Mouse (Mus musculus) left cerebral cortex, postnatal 4 days (tissue): ENCODE data around the gene Pnmal1. TPM values are rescaled to one million over a fixed set of nuclear protein-coding genes. Genes with fewer than 3 reads are reported as not detected.

Experiments
- DNase-seq: peaks from one replicate; pipeline ENCODE4 v3.0.0-alpha.2; 2022
- intact Hi-C: fragments of 180-260 bp; cut with DNase I; formaldehyde crosslinking; loops from one replicate; pipeline ENCODE4 v1.15.1; 2025
- total RNA-seq, 2 experiments: library from RNA; stranded (reverse); gene quantifications; 2 replicates each; pipeline ENCODE4 v1.2.3; 2021

Pnmal1 gene
- total RNA-seq, 2 experiments from 2014 or later, result 56.0 to 57.6 TPM

- intact Hi-C loops, result no loop called here
- DNase-seq, result no peak
Observed at GRCm38 (mm10) chr7:16992451-16992807, 33.0 kb downstream of the Pnmal1 start, which contains the start of gene Ccdc8. Gene Ccdc8 (plus strand): TSS chr7:16992708.

GRCm38 (mm10) chr7:16993651-16994399, 34.3 kb downstream of the Pnmal1 start:
- intact Hi-C loops, result no loop called here
- DNase-seq, result peak; percentile 77

GRCm38 (mm10) chr7:16994400-16994799, 34.9 kb downstream of the Pnmal1 start:
- no peak for DNase-seq
- intact Hi-C loops, result no loop called here

- intact Hi-C loops, result no loop called here
- no peak for DNase-seq
Observed at GRCm38 (mm10) chr7:16995345-16995744, 35.9 kb downstream of the Pnmal1 start.

- intact Hi-C loops, result no loop called here
- DNase-seq, result no peak
Observed at GRCm38 (mm10) chr7:16999233-16999632, 39.8 kb downstream of the Pnmal1 start.

GRCm38 (mm10) chr7:16999650-17000049, 40.2 kb downstream of the Pnmal1 start:
- intact Hi-C loops, result no loop called here

GRCm38 (mm10) chr7:17002375-17003195, 43.1 kb downstream of the Pnmal1 start:
- intact Hi-C loops, result loop anchor here (1.0 to 2.0 kb wide), 2 partner anchors 52 to 70 kb away; no protein-coding TSS in a partner anchor
- peak; percentile 90 for DNase-seq

More at GRCm38 (mm10) chr7:16999650-17000049, 40.2 kb downstream of the Pnmal1 start:
- DNase-seq, result peak; percentile 82

- intact Hi-C loops, result loop anchor here (2.0 kb wide), 1 partner anchor 53 kb away; no protein-coding TSS in a partner anchor
- DNase-seq, result no peak
Observed at GRCm38 (mm10) chr7:17003230-17003960, 43.9 kb downstream of the Pnmal1 start.

GRCm38 (mm10) chr7:17004716-17005115, 45.2 kb downstream of the Pnmal1 start:
- intact Hi-C loops, result loop anchor here (5.0 kb wide), 1 partner anchor 58 kb away; the partner anchor contains the start of gene Hif3a
- DNase-seq, result no peak

GRCm38 (mm10) chr7:17007300-17007699, 47.8 kb downstream of the Pnmal1 start:
- DNase-seq, result no peak
- intact Hi-C loops, result loop anchor here (5.0 kb wide), 1 partner anchor 55 kb away; the partner anchor contains the start of gene Hif3a

GRCm38 (mm10) chr7:17009326-17010009, 50.0 kb downstream of the Pnmal1 start:
- intact Hi-C loops, result loop anchor here (5.0 kb wide), 1 partner anchor 53 kb away; the partner anchor contains the start of gene Hif3a
- DNase-seq, result no peak

- DNase-seq, result no peak
- intact Hi-C loops, result no loop called here
Observed at GRCm38 (mm10) chr7:17010010-17010347, 50.5 kb downstream of the Pnmal1 start.

- DNase-seq, result no peak
- intact Hi-C loops, result no loop called here
Observed at GRCm38 (mm10) chr7:17011909-17012590, 52.6 kb downstream of the Pnmal1 start.

Other genes starting within 250 kb of the Pnmal1 start
- gene Ceacam9, start 237.8 kb upstream of the Pnmal1 start, total RNA-seq, result not detected
- 100 to 1,000 TPM; 317 TPM for gene Ap2s1, start 221.3 kb upstream of the Pnmal1 start, total RNA-seq
- 1 to 10 TPM; 8.8 TPM for gene Slc1a5, start 178.3 kb upstream of the Pnmal1 start, total RNA-seq
- gene Strn4, start 143.8 kb upstream of the Pnmal1 start, total RNA-seq, result 100 to 1,000 TPM; 223 to 229 TPM
- gene Fkrp, start 142.9 kb upstream of the Pnmal1 start, total RNA-seq, result 10 to 100 TPM; 35.8 to 38.9 TPM
- 1 to 10 TPM; 9.1 to 9.5 TPM for gene Prkd2, start 116.8 kb upstream of the Pnmal1 start, total RNA-seq
- gene Dact3, start 84.4 kb upstream of the Pnmal1 start, total RNA-seq, result 10 to 100 TPM; 57.6 to 61.8 TPM
- 1 to 10 TPM; 1.2 to 1.7 TPM for gene Gng8, start 67.9 kb upstream of the Pnmal1 start, total RNA-seq
- not detected for gene Ptgir, start 53.2 kb upstream of the Pnmal1 start, total RNA-seq
- gene Calm3, start 35.6 kb upstream of the Pnmal1 start, total RNA-seq, result 1,000 to 10,000 TPM; 1,235 to 1,345 TPM
- gene Pnmal2, start 15.0 kb upstream of the Pnmal1 start, total RNA-seq, result 100 to 1,000 TPM; 169 to 194 TPM
- 10 to 100 TPM; 38.0 to 41.8 TPM for gene Gm42372, start 23.4 kb downstream of the Pnmal1 start, total RNA-seq
- 1 to 10 TPM; 3.3 to 4.3 TPM for gene Ccdc8, start 33.0 kb downstream of the Pnmal1 start, total RNA-seq
- gene Ppp5c, start 68.2 kb downstream of the Pnmal1 start, total RNA-seq, result 100 to 1,000 TPM; 110 to 120 TPM
- gene Hif3a, start 102.7 kb downstream of the Pnmal1 start, total RNA-seq, result 1 to 10 TPM; 6.7 to 7.9 TPM
- gene Psg16, start 114.4 kb downstream of the Pnmal1 start, total RNA-seq, result 1 to 10 TPM; 5.2 to 6.8 TPM
- gene Ceacam3, start 190.6 kb downstream of the Pnmal1 start, total RNA-seq, result under 1 TPM in 1 of 2 experiments, not detected in 1; 0.10 TPM
- not detected for gene Psg29, start 243.8 kb downstream of the Pnmal1 start, total RNA-seq